Mouse (Mus musculus) thymus, postnatal 36 days (tissue): ENCODE measurements around the gene Fam163b.

Experiments
- DNase-seq, 2 experiments: peaks; one replicate each; pipeline ENCODE4 v3.0.0; 2022; ENCODE audit warnings: mixed read lengths in 2 of 2

Gene Fam163b

GRCm38 (mm10) chr2:27128990-27129389 lies 13.3 kb downstream of the Fam163b start:
- no peak for DNase-seq

GRCm38 (mm10) chr2:27126496-27126895 lies 15.8 kb downstream of the Fam163b start:
- DNase-seq = peak; percentile 67 to 75

- DNase-seq = peak; percentile 76
Measured at GRCm38 (mm10) chr2:27125979-27126378, 16.3 kb downstream of the Fam163b start.

- DNase-seq = peak; percentile 45 to 59
Measured at GRCm38 (mm10) chr2:27123121-27123520, 19.2 kb downstream of the Fam163b start.

- DNase-seq = peak; percentile 52 to 58
Measured at GRCm38 (mm10) chr2:27122578-27122977, 19.7 kb downstream of the Fam163b start.

- peak; percentile 89 to 96 for DNase-seq
Measured at GRCm38 (mm10) chr2:27121626-27122355, 20.5 kb downstream of the Fam163b start.

GRCm38 (mm10) chr2:27120241-27120641 lies 22.1 kb downstream of the Fam163b start:
- peak; percentile 50 to 71 for DNase-seq

GRCm38 (mm10) chr2:27119766-27120165 lies 22.5 kb downstream of the Fam163b start:
- no peak for DNase-seq

- DNase-seq = no peak
Measured at GRCm38 (mm10) chr2:27118452-27118851, 23.8 kb downstream of the Fam163b start.

- no peak for DNase-seq
Measured at GRCm38 (mm10) chr2:27114169-27114568, 28.1 kb downstream of the Fam163b start.

GRCm38 (mm10) chr2:27112585-27112984 lies 29.7 kb downstream of the Fam163b start:
- DNase-seq = no peak

- DNase-seq = no peak
Measured at GRCm38 (mm10) chr2:27109052-27109451, 33.2 kb downstream of the Fam163b start.

GRCm38 (mm10) chr2:27108144-27108543 lies 34.1 kb downstream of the Fam163b start:
- DNase-seq = no peak

- no peak for DNase-seq
Measured at GRCm38 (mm10) chr2:27106816-27107215, 35.5 kb downstream of the Fam163b start.

- DNase-seq = no peak
Measured at GRCm38 (mm10) chr2:27103554-27103953, 38.7 kb downstream of the Fam163b start.

- DNase-seq = no peak
Measured at GRCm38 (mm10) chr2:27097776-27098175, 44.5 kb downstream of the Fam163b start.

GRCm38 (mm10) chr2:27097241-27097656 lies 45.0 kb downstream of the Fam163b start:
- no peak for DNase-seq

- no peak for DNase-seq
Measured at GRCm38 (mm10) chr2:27096341-27096981, 45.8 kb downstream of the Fam163b start.

- DNase-seq = no peak
Measured at GRCm38 (mm10) chr2:27095178-27095577, 47.1 kb downstream of the Fam163b start.

GRCm38 (mm10) chr2:27089238-27089637 lies 53.1 kb downstream of the Fam163b start:
- DNase-seq = no peak

- DNase-seq = no peak
Measured at GRCm38 (mm10) chr2:27088700-27089099, 53.6 kb downstream of the Fam163b start.

GRCm38 (mm10) chr2:27088071-27088644 lies 54.1 kb downstream of the Fam163b start:
- no peak for DNase-seq

GRCm38 (mm10) chr2:27087581-27087980 lies 54.7 kb downstream of the Fam163b start:
- no peak for DNase-seq

- DNase-seq = no peak
Measured at GRCm38 (mm10) chr2:27086483-27087010, 55.7 kb downstream of the Fam163b start.
